Mouse (Mus musculus) cerebellum, adult 2 months (tissue): ENCODE data around the gene 1700016D06Rik.

Experiments used
- CTCF ChIP-seq: fragments of 200-500 bp; IDR thresholded peaks from 2 replicates; pipeline ENCODE4 v1.5.1; 2011; ENCODE audit warnings: low read depth, mild to moderate bottlenecking, control low read depth, low read length, moderate library complexity, borderline replicate concordance; ENCODE audit not compliant: insufficient read depth
- POLR2A ChIP-seq: fragments of 200-500 bp; IDR thresholded peaks from 2 replicates; pipeline ENCODE4 v1.6.1; 2011; ENCODE audit warnings: low read length, control low read depth, borderline replicate concordance; ENCODE audit not compliant: insufficient read depth

GRCm38 (mm10) chr8:11627717-11628116 is 73.1 kb downstream of the 1700016D06Rik start:
- TF ChIP-seq CTCF (no peak), POLR2A (no peak)
